Mouse (Mus musculus): Measurements from ENCODE around the gene Col4a5. TPM values are rescaled to one million over a fixed set of nuclear protein-coding genes. Genes with fewer than 3 reads are reported as not detected.

Gene Col4a5
- polyA plus RNA-seq (2015; fragmentation: Nextera tagmentation; extraction: Ambion mirVana): 1.9 and 2.7 TPM in 2 replicates

DNA sequence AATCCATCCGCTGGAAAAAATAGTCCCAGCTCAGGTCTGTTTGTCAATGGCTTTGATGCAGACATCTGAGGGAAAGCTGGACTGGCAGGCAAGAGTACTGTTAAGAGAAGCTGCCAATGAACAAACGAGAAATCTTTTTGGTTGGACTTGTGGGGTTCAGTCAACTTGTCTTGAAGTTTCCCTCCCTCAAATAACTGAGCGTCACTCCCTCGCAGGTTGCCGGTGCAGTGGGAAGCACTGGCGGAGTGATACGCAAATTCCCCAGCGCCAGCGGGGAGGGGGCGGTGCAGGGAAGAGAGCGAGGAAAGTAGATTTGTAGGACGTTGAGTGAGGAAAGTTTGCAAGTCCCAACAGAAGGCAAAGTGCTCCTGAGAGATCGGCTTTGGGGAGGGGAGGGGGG lies at the start of gene Col4a5:
Col4a5 (plus strand) TSS at position 276 of the 400 bp plus-strand sequence.

DNA sequence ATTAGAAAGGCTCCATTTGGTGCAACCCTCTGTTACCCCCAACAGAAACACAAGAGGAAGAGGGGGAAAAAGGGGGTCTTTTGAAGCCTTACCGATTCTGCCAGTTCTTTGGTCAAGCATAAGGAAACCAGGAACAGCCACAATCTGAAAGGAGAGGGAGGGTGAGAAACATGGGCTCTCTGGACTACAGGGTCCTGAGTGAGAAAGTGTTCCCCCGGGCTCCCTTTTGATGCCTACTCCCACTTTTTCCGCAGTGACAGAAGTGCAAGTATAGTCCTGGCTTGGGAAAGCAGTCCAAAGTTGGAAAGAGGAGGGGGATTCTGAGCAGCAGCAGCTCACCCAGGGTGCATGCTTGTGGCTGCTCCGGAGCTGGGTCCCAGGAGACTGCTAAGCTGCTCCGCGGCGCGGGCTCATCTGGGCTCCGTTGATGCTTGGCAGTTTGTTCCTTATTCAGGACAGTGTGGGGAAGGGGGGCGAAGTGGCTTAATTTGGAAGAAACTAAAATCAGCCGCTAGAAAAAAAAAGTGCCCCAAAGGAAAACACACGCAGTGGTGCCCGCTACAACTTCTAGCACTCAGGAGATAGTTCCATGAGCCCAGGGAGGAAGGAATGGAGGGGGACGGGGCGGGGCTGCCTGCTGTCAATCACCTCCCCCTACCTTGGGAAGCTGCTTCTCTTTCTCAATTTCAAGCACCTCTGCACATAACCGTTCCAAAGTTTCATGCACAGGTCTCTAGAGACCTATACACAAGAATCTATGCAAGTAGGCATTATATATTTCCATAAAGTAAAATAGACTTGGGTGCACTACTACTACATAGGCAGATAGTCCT lies 1.5 kb upstream of the Col4a5 start, which contains the start of gene Col4a6:
Col4a6 (minus strand) TSS at position 607 of the 833 bp plus-strand sequence.

DNA sequence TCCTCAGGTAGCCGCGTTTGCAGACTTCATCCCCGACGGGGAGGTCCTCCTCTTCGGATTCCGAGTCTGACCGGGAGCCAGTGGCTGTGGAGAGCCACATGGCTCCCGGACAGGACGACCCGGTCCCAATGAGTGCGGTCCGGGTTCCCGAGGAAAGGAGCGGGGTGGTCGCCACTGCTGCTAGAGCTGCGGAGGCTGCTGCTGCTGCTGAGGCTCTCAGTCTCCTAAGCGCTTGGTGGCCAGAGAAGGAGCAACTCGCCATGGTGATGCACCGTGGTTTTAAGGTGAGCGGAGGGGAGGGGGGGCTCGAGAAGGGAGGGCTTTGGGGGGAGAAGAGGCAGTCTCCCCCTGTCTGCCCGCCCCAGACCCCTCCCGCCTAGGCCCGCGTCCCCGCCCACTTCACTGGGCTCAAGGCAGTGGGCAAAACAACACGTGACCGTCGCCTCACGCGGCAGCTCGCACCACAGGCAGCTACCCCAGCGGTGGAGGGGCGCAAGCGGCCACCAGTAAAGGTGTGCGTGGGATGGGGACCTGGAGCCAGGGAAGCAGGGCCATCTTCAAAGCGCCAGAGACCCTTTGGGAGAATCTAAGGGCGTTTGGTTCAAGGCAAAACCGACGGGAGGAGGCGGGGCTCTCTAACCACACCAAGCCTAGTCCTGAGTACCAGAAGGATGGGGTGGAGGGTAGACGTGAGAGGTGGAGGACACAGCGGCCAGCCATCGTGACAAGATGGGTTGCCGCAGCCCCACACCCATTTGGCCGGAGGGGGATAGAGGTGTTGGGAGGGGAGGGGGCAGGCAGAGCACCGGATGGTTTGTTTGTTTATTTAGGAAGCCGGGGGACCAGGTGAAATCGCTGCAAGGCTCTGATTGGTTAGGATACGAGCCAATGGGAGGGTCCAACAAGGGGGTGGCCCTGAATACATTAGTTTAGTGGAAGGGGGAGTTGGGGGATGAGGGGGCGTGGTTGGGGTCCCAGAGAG lies 250.0 kb downstream of the Col4a5 start, which contains the start of gene Irs4:
Irs4 (minus strand) TSS at position 327 of the 982 bp plus-strand sequence.

Other genes with a start within 250 kb of the Col4a5 start
- 0.32 and 0.68 TPM in 2 replicates for gene Col4a6, start 1.3 kb upstream of the Col4a5 start, polyA plus RNA-seq (2015; fragmentation: Nextera tagmentation; extraction: Ambion mirVana)
- gene Irs4, start 249.9 kb downstream of the Col4a5 start, polyA plus RNA-seq (2015; fragmentation: Nextera tagmentation; extraction: Ambion mirVana): 0.02 TPM in 1 of 2 replicates, not detected in the other